Mouse (Mus musculus): ENCODE results near the gene Eepd1. TPM values are rescaled to one million over a fixed set of nuclear protein-coding genes. Genes with fewer than 3 reads are reported as not detected.

Gene Eepd1
- polyA plus RNA-seq, 1 experiment, result 7.3 TPM

- no peak for DNase-seq
- TF ChIP-seq CTCF (IDR thresholded peaks at IDR 0.05; ENCODE audit: insufficient read depth, low read length), result no peak
- no peak for TF ChIP-seq POLR2A (IDR thresholded peaks at IDR 0.05; ENCODE audit: borderline replicate concordance, extremely low read depth, low read depth, low read length)
- WGBS, result 40% methylated on average over 12 of the region's 12 CpGs
- Histone ChIP-seq H3K4me1 (ENCODE audit: control insufficient read depth, insufficient read depth, low read length) (0 out of 2 replicates have a peak, but pooled peaks cover 4% of the 10 kb centered on the region), H3K4me3 (replicated peaks; ENCODE audit: extremely low read depth, low read depth, low read length) (no peak overlapping the region)
Measured at GRCm38 (mm10) chr9:25487446-25488110, 6.2 kb downstream of the Eepd1 start.

GRCm38 (mm10) chr9:25488581-25488980, 7.2 kb downstream of the Eepd1 start:
- 63% methylated on average over 9 of the region's 9 CpGs for WGBS
- Histone ChIP-seq H3K4me1 (ENCODE audit: control insufficient read depth, insufficient read depth, low read length) (peaks cover 4% of the 10 kb centered on the region; the same call in 1 of the 2 replicates), H3K4me3 (replicated peaks; ENCODE audit: extremely low read depth, low read depth, low read length) (no peak overlapping the region)
- TF ChIP-seq POLR2A (IDR thresholded peaks at IDR 0.05; ENCODE audit: borderline replicate concordance, extremely low read depth, low read depth, low read length) (no peak), CTCF (IDR thresholded peaks at IDR 0.05; ENCODE audit: insufficient read depth, low read length) (no peak)
- no peak for DNase-seq

- 76% methylated on average over 7 of the region's 7 CpGs for WGBS
- Histone ChIP-seq H3K4me1 (ENCODE audit: control insufficient read depth, insufficient read depth, low read length) (peaks cover 2% of the 10 kb centered on the region; the same call in 1 of the 2 replicates), H3K4me3 (replicated peaks; ENCODE audit: extremely low read depth, low read depth, low read length) (no peak overlapping the region)
- TF ChIP-seq POLR2A (IDR thresholded peaks at IDR 0.05; ENCODE audit: borderline replicate concordance, extremely low read depth, low read depth, low read length), result no peak
- no peak for TF ChIP-seq CTCF (IDR thresholded peaks at IDR 0.05; ENCODE audit: insufficient read depth, low read length)
- DNase-seq, result no peak
Measured at GRCm38 (mm10) chr9:25489221-25489960, 8.0 kb downstream of the Eepd1 start.

- no peak for DNase-seq
- Histone ChIP-seq H3K4me3 (replicated peaks; ENCODE audit: extremely low read depth, low read depth, low read length) (no peak overlapping the region), H3K4me1 (ENCODE audit: control insufficient read depth, insufficient read depth, low read length) (peaks cover 2% of the 10 kb centered on the region; the same call in 1 of the 2 replicates)
- 74% methylated on average over 13 of the region's 13 CpGs for WGBS
- TF ChIP-seq POLR2A (IDR thresholded peaks at IDR 0.05; ENCODE audit: borderline replicate concordance, extremely low read depth, low read depth, low read length), result no peak
- TF ChIP-seq CTCF (IDR thresholded peaks at IDR 0.05; ENCODE audit: insufficient read depth, low read length), result no peak
Measured at GRCm38 (mm10) chr9:25490278-25491145, 9.2 kb downstream of the Eepd1 start.

- H3K4me3 ChIP-seq (replicated peaks; ENCODE audit: extremely low read depth, low read depth, low read length), result no peak overlapping the region
- peaks cover 2% of the 10 kb centered on the region for H3K4me1 ChIP-seq (ENCODE audit: control insufficient read depth, insufficient read depth, low read length)
- 28% methylated on average over 5 of the region's 5 CpGs for WGBS
- TF ChIP-seq POLR2A (IDR thresholded peaks at IDR 0.05; ENCODE audit: borderline replicate concordance, extremely low read depth, low read depth, low read length) (no peak), CTCF (IDR thresholded peaks at IDR 0.05; ENCODE audit: insufficient read depth, low read length) (no peak)
- no peak for DNase-seq
Measured at GRCm38 (mm10) chr9:25493918-25494317, 12.6 kb downstream of the Eepd1 start.

- TF ChIP-seq CTCF (IDR thresholded peaks at IDR 0.05; ENCODE audit: insufficient read depth, low read length), result no peak
- Histone ChIP-seq H3K4me1 (ENCODE audit: control insufficient read depth, insufficient read depth, low read length) (peaks cover 2% of the 10 kb centered on the region), H3K4me3 (replicated peaks; ENCODE audit: extremely low read depth, low read depth, low read length) (no peak overlapping the region)
- DNase-seq, result no peak
- 91% methylated on average over 10 of the region's 10 CpGs for WGBS
Measured at GRCm38 (mm10) chr9:25495601-25496000, 14.3 kb downstream of the Eepd1 start.

GRCm38 (mm10) chr9:25496196-25496595, 14.8 kb downstream of the Eepd1 start:
- H3K4me3 ChIP-seq (replicated peaks; ENCODE audit: extremely low read depth, low read depth, low read length), result no peak overlapping the region
- 75% methylated on average over 4 of the region's 4 CpGs for WGBS
- DNase-seq, result no peak
- H3K4me1 ChIP-seq (ENCODE audit: control insufficient read depth, insufficient read depth, low read length), result peaks cover 2% of the 10 kb centered on the region
- TF ChIP-seq POLR2A (IDR thresholded peaks at IDR 0.05; ENCODE audit: borderline replicate concordance, extremely low read depth, low read depth, low read length) (no peak), CTCF (IDR thresholded peaks at IDR 0.05; ENCODE audit: insufficient read depth, low read length) (no peak)

GRCm38 (mm10) chr9:25496703-25497102, 15.4 kb downstream of the Eepd1 start:
- peaks cover 2% of the 10 kb centered on the region for H3K4me1 ChIP-seq (ENCODE audit: control insufficient read depth, insufficient read depth, low read length)
- WGBS, result 99% methylated on average over 2 of the region's 2 CpGs
- no peak for DNase-seq
- H3K4me3 ChIP-seq (replicated peaks; ENCODE audit: extremely low read depth, low read depth, low read length), result no peak overlapping the region
- TF ChIP-seq POLR2A (IDR thresholded peaks at IDR 0.05; ENCODE audit: borderline replicate concordance, extremely low read depth, low read depth, low read length) (no peak), CTCF (IDR thresholded peaks at IDR 0.05; ENCODE audit: insufficient read depth, low read length) (no peak)

GRCm38 (mm10) chr9:25498770-25499169, 17.4 kb downstream of the Eepd1 start:
- TF ChIP-seq POLR2A (IDR thresholded peaks at IDR 0.05; ENCODE audit: borderline replicate concordance, extremely low read depth, low read depth, low read length), result no peak
- TF ChIP-seq CTCF (IDR thresholded peaks at IDR 0.05; ENCODE audit: insufficient read depth, low read length), result no peak
- DNase-seq, result no peak
- 22% methylated on average over 4 of the region's 4 CpGs for WGBS
- Histone ChIP-seq H3K4me1 (ENCODE audit: control insufficient read depth, insufficient read depth, low read length) (no peaks in the 10 kb centered on the region; the same call in 1 of the 2 replicates), H3K4me3 (replicated peaks; ENCODE audit: extremely low read depth, low read depth, low read length) (no peak overlapping the region)
